ENCODE assay signal across 8 mouse cellular contexts in genomic region chr3:108389111-108389545, GRCm38 (mm10). TPM values are rescaled to one million over a fixed set of nuclear protein-coding genes. Genes with fewer than 3 reads are reported as not detected.
DNase-seq lines count a peak whose midpoint lies in the region; ATAC-seq and TF ChIP-seq lines count a peak whose summit lies in the region.

No protein-coding gene starts in this region.

- peak overlapping the region; percentile 29; the same call in 1 of the 2 replicates for H3K9ac ChIP-seq in embryonic facial prominence, embryonic 11.5 days (replicated peaks; ENCODE audit: low read length)
- H3K9ac ChIP-seq in intestine, postnatal 0 days (ENCODE audit: low read depth, low read length), result no peak overlapping the region
- H3K9ac ChIP-seq in midbrain, embryonic 11.5 days (ENCODE audit: low read length), result no peak overlapping the region

- peak; percentile 96 for DNase-seq in adrenal gland, postnatal 14 days
- peak; percentile 99 for DNase-seq in embryonic facial prominence, embryonic 11.5 days (ENCODE audit: low spot score)
- DNase-seq in left cerebral cortex, postnatal 36 days (ENCODE audit: low spot score in 2 of 2), result peak; percentile 94 to 96
- peak; percentile 100 for DNase-seq in midbrain, embryonic 11.5 days (ENCODE audit: low spot score, missing footprints)
- DNase-seq in right cerebral cortex, postnatal 4 days, result peak; percentile 98
- DNase-seq in yolk sac, embryonic 10.5 days (ENCODE audit: low spot score), result peak; percentile 88

- no peaks in the 10 kb centered on the region; the same call in 1 of the 2 replicates for H3K36me3 ChIP-seq in embryonic facial prominence, embryonic 11.5 days (replicated peaks; ENCODE audit: control insufficient read depth, insufficient read depth, low read depth, low read length)
- no peaks in the 10 kb centered on the region for H3K36me3 ChIP-seq in intestine, postnatal 0 days (ENCODE audit: control insufficient read depth, insufficient read depth)
- peaks cover 5% of the 10 kb centered on the region; the same call in 1 of the 2 replicates for H3K36me3 ChIP-seq in midbrain, embryonic 11.5 days (ENCODE audit: control insufficient read depth, insufficient read depth, low read length)

- H3K9me3 ChIP-seq in embryonic facial prominence, embryonic 11.5 days (replicated peaks; ENCODE audit: control insufficient read depth, low read length), result no peaks in the 10 kb centered on the region
- no peaks in the 10 kb centered on the region for H3K9me3 ChIP-seq in intestine, postnatal 0 days (ENCODE audit: control insufficient read depth)
- H3K9me3 ChIP-seq in midbrain, embryonic 11.5 days (ENCODE audit: control insufficient read depth, low read length), result no peaks in the 10 kb centered on the region

- TF ChIP-seq CTCF in intestine, postnatal 0 days (IDR thresholded peaks at IDR 0.05; ENCODE audit: low read depth), result peak; percentile 100

- no peaks in the 10 kb centered on the region for H3K27me3 ChIP-seq in embryonic facial prominence, embryonic 11.5 days (ENCODE audit: control insufficient read depth, insufficient read depth, low read length)
- no peaks in the 10 kb centered on the region for H3K27me3 ChIP-seq in intestine, postnatal 0 days (replicated peaks; ENCODE audit: control insufficient read depth, insufficient read depth, low read length)
- no peaks in the 10 kb centered on the region for H3K27me3 ChIP-seq in midbrain, embryonic 11.5 days (ENCODE audit: control insufficient read depth, insufficient read depth, low read length)

- H3K4me1 ChIP-seq in embryonic facial prominence, embryonic 11.5 days (ENCODE audit: control insufficient read depth, insufficient read depth, low read length), result peaks cover 4% of the 10 kb centered on the region
- H3K4me1 ChIP-seq in intestine, postnatal 0 days (replicated peaks; ENCODE audit: control insufficient read depth, insufficient read depth, low read length), result no peaks in the 10 kb centered on the region
- peaks cover 20% of the 10 kb centered on the region for H3K4me1 ChIP-seq in midbrain, embryonic 11.5 days (ENCODE audit: control insufficient read depth, insufficient read depth, low read length)

- peak overlapping the region; percentile 30 for H3K27ac ChIP-seq in embryonic facial prominence, embryonic 11.5 days (replicated peaks; ENCODE audit: low read depth, low read length)
- no peak overlapping the region for H3K27ac ChIP-seq in intestine, postnatal 0 days (ENCODE audit: low read depth, low read length)
- H3K27ac ChIP-seq in midbrain, embryonic 11.5 days (ENCODE audit: low read depth, low read length), result no peak overlapping the region

- no peak overlapping the region for H3K4me3 ChIP-seq in embryonic facial prominence, embryonic 11.5 days (ENCODE audit: low read depth, low read length)
- H3K4me3 ChIP-seq in intestine, postnatal 0 days (ENCODE audit: low read depth, low read length), result no peak overlapping the region
- H3K4me3 ChIP-seq in midbrain, embryonic 11.5 days (ENCODE audit: low read depth, low read length), result no peak overlapping the region

- ATAC-seq in embryonic facial prominence, embryonic 11.5 days (replicated peaks; ENCODE audit: insufficient number of reproducible peaks, low FRiP score, low TSS enrichment, low read depth), result peak; percentile 22
- ATAC-seq in granulocyte monocyte progenitor cell, adult 5-6 weeks (replicated peaks; ENCODE audit: poor library complexity, severe bottlenecking), result peak; percentile 99
- ATAC-seq in intestine, postnatal 0 days, result peak; percentile 81
- peak; percentile 77 for ATAC-seq in midbrain, embryonic 11.5 days (ENCODE audit: low FRiP score)

- intact Hi-C loops in left cerebral cortex, postnatal 36 days (cut with DNase I), result loop anchor here (1.0 to 5.0 kb wide), 2 partner anchors 107 to 222 kb away; no protein-coding TSS in a partner anchor

- no peak overlapping the region for H3K4me2 ChIP-seq in embryonic facial prominence, embryonic 11.5 days (ENCODE audit: low read depth, low read length)
- peak overlapping the region; percentile 33; the same call in 1 of the 2 replicates for H3K4me2 ChIP-seq in intestine, postnatal 0 days (replicated peaks; ENCODE audit: low read depth)
- H3K4me2 ChIP-seq in midbrain, embryonic 11.5 days, result no peak overlapping the region

- 0% methylated on average over 5 of the region's 5 CpGs for WGBS in embryonic facial prominence, embryonic 11.5 days
- WGBS in intestine, postnatal 0 days, result 0% methylated on average over 5 of the region's 5 CpGs
- WGBS in midbrain, embryonic 11.5 days, result under 1% methylated on average over 5 of the region's 5 CpGs

RNA-seq across cellular contexts. Expression of gene Psrc1, which starts 5.5 kb away (rescaled TPM):
- 4.1 and 5.3 TPM in 2 replicates for total RNA-seq in adrenal gland, postnatal 14 days (2021)
- 71.5 and 81.7 TPM in 2 replicates for polyA plus RNA-seq in embryonic facial prominence, embryonic 11.5 days (2014; fragmentation: Nextera tagmentation; extraction: Ambion mirVana)
- total RNA-seq in granulocyte monocyte progenitor cell, adult 5-6 weeks (2014; fragmentation: Nextera tagmentation), result 11.6 and 14.3 TPM in 2 replicates
- total RNA-seq in granulocyte monocyte progenitor cell, adult 5-6 weeks (2017), result 12.9 and 16.2 TPM in 2 replicates
- polyA plus RNA-seq in intestine, postnatal 0 days (2015; fragmentation: Nextera tagmentation; extraction: Ambion mirVana), result 3.3 and 5.3 TPM in 2 replicates
- total RNA-seq in left cerebral cortex, postnatal 36 days (2021), result 10 to 100 TPM; 12.9 to 18.3 TPM
- 59.3 and 68.1 TPM in 2 replicates for polyA plus RNA-seq in midbrain, embryonic 11.5 days (2014; fragmentation: Nextera tagmentation; extraction: Ambion mirVana)

RNA-seq across cellular contexts. Expression of gene Mybphl, which starts 24.4 kb away (rescaled TPM):
- total RNA-seq in adrenal gland, postnatal 14 days (2021), result not detected in 2 replicates
- polyA plus RNA-seq in embryonic facial prominence, embryonic 11.5 days (2014; fragmentation: Nextera tagmentation; extraction: Ambion mirVana), result 0.32 TPM in 1 of 2 replicates, not detected in the other
- not detected in 2 replicates for total RNA-seq in granulocyte monocyte progenitor cell, adult 5-6 weeks (2014; fragmentation: Nextera tagmentation)
- total RNA-seq in granulocyte monocyte progenitor cell, adult 5-6 weeks (2017), result not detected in 2 replicates
- not detected in 2 replicates for polyA plus RNA-seq in intestine, postnatal 0 days (2015; fragmentation: Nextera tagmentation; extraction: Ambion mirVana)
- total RNA-seq in left cerebral cortex, postnatal 36 days (2021), result under 1 TPM in 1 of 2 experiments, not detected in 1; 0.25 TPM
- 0.12 TPM in 1 of 2 replicates, not detected in the other for polyA plus RNA-seq in midbrain, embryonic 11.5 days (2014; fragmentation: Nextera tagmentation; extraction: Ambion mirVana)

RNA-seq across cellular contexts. Expression of gene Celsr2, which starts 26.2 kb away (rescaled TPM):
- total RNA-seq in adrenal gland, postnatal 14 days (2021), result 8.7 and 11.0 TPM in 2 replicates
- 12.4 and 13.5 TPM in 2 replicates for polyA plus RNA-seq in embryonic facial prominence, embryonic 11.5 days (2014; fragmentation: Nextera tagmentation; extraction: Ambion mirVana)
- 0.58 and 2.5 TPM in 2 replicates for total RNA-seq in granulocyte monocyte progenitor cell, adult 5-6 weeks (2014; fragmentation: Nextera tagmentation)
- 0.04 and 0.15 TPM in 2 replicates for total RNA-seq in granulocyte monocyte progenitor cell, adult 5-6 weeks (2017)
- 0.50 and 1.4 TPM in 2 replicates for polyA plus RNA-seq in intestine, postnatal 0 days (2015; fragmentation: Nextera tagmentation; extraction: Ambion mirVana)
- total RNA-seq in left cerebral cortex, postnatal 36 days (2021), result 100 to 1,000 TPM; 168 to 174 TPM
- polyA plus RNA-seq in midbrain, embryonic 11.5 days (2014; fragmentation: Nextera tagmentation; extraction: Ambion mirVana), result 61.9 and 65.2 TPM in 2 replicates

RNA-seq across cellular contexts. Expression of gene Sars, which starts 55.9 kb away (rescaled TPM):
- total RNA-seq in adrenal gland, postnatal 14 days (2021), result 144 and 167 TPM in 2 replicates
- polyA plus RNA-seq in embryonic facial prominence, embryonic 11.5 days (2014; fragmentation: Nextera tagmentation; extraction: Ambion mirVana), result 153 TPM in 2 replicates
- total RNA-seq in granulocyte monocyte progenitor cell, adult 5-6 weeks (2014; fragmentation: Nextera tagmentation), result 30.9 and 36.2 TPM in 2 replicates
- 196 and 259 TPM in 2 replicates for total RNA-seq in granulocyte monocyte progenitor cell, adult 5-6 weeks (2017)
- polyA plus RNA-seq in intestine, postnatal 0 days (2015; fragmentation: Nextera tagmentation; extraction: Ambion mirVana), result 99.5 and 106 TPM in 2 replicates
- total RNA-seq in left cerebral cortex, postnatal 36 days (2021), result 100 to 1,000 TPM; 202 to 231 TPM
- 196 and 213 TPM in 2 replicates for polyA plus RNA-seq in midbrain, embryonic 11.5 days (2014; fragmentation: Nextera tagmentation; extraction: Ambion mirVana)

Comparison
In these comparisons a context has a peak if more than half of its experiments do, and no peak if none do; other contexts are left out.
1. ATAC-seq: peak in every context shown above with its lines; median percentile 99 in granulocyte monocyte progenitor cell, adult 5-6 weeks; 81 in intestine, postnatal 0 days; 77 in midbrain, embryonic 11.5 days; 22 in embryonic facial prominence, embryonic 11.5 days.
2. RNA of gene Celsr2, which starts 26.2 kb away (total RNA-seq): 168 to 174 TPM in left cerebral cortex, postnatal 36 days; 8.7 to 11.0 TPM in adrenal gland, postnatal 14 days and 0.04 to 2.5 TPM in granulocyte monocyte progenitor cell, adult 5-6 weeks; every median in the first group is over 10 times any median in the second.
3. Peak in every context shown above with its lines, with median percentiles within 50 percentile points of each other: DNase-seq.